Mouse (Mus musculus) MEL (cell line): ENCODE results near the gene Pdss2. TPM values are rescaled to one million over a fixed set of nuclear protein-coding genes. Genes with fewer than 3 reads are reported as not detected.
A peak's percentile ranks its signal among the peaks of the same experiment; 100 is the strongest.

Experiments
- DNase-seq: peaks from one replicate; pipeline ENCODE4 v3.0.0; 2011; ENCODE audit warnings: low read depth, low spot score
- H3K27ac ChIP-seq: 2 replicates; pipeline ENCODE4 v1.5.1; 2012; ENCODE audit warnings: low read depth, mild to moderate bottlenecking, control low read depth, low read length, moderate library complexity; ENCODE audit not compliant: control insufficient read depth
- H3K27me3 ChIP-seq, 2 experiments: fragments of 150-350 bp in 1 of 2; sonication (generic) in 1 of 2; 2 replicates each; pipeline ENCODE4 v1.6.1; 2012; ENCODE audit warnings: low read length in 2 of 2, mild to moderate bottlenecking in 2 of 2, improper control_type of control experiment in 1 of 2, moderate library complexity in 1 of 2; ENCODE audit not compliant: insufficient read depth in 2 of 2, control insufficient read depth in 1 of 2
- H3K36me3 ChIP-seq, 2 experiments: 2 replicates each; pipeline ENCODE4 v1.6.1; 2012 to 2014; ENCODE audit warnings: low read length in 2 of 2, improper control_type of control experiment in 1 of 2, inconsistent platforms in 1 of 2, mild to moderate bottlenecking in 1 of 2; ENCODE audit not compliant: insufficient read depth in 2 of 2, control insufficient read depth in 1 of 2
- H3K4me1 ChIP-seq, 2 experiments: fragments of 150-350 bp in 1 of 2; sonication (generic) in 1 of 2; 2 replicates each; pipeline ENCODE4 v1.6.1; 2012; ENCODE audit warnings: low read length in 2 of 2, improper control_type of control experiment in 1 of 2, mild to moderate bottlenecking in 1 of 2; ENCODE audit not compliant: insufficient read depth in 2 of 2, control insufficient read depth in 1 of 2
- H3K4me3 ChIP-seq, 2 experiments: fragments of 150-350 bp in 1 of 2; sonication (generic) in 1 of 2; 2 replicates each; pipeline ENCODE4 v1.5.1; 2012; ENCODE audit warnings: low read depth in 2 of 2, low read length in 2 of 2, mild to moderate bottlenecking in 2 of 2, moderate library complexity in 2 of 2, control low read depth in 1 of 2, improper control_type of control experiment in 1 of 2; ENCODE audit not compliant: control insufficient read depth in 1 of 2, insufficient read depth in 1 of 2
- H3K79me2 ChIP-seq: 2 replicates; pipeline ENCODE4 v1.6.1; 2012; ENCODE audit warnings: mild to moderate bottlenecking, low read length, moderate library complexity; ENCODE audit not compliant: control insufficient read depth, poor library complexity, insufficient read depth
- H3K9ac ChIP-seq: 2 replicates; pipeline ENCODE4 v1.6.1; 2012; ENCODE audit warnings: low read depth, mild to moderate bottlenecking, control low read depth, low read length, moderate library complexity; ENCODE audit not compliant: control insufficient read depth, poor library complexity, severe bottlenecking
- H3K9me3 ChIP-seq: fragments of 150-350 bp; sonication (generic); replicated peaks from 2 replicates; pipeline ENCODE4 v1.6.1; 2012; ENCODE audit warnings: mild to moderate bottlenecking, low read length, improper control_type of control experiment, moderate library complexity; ENCODE audit not compliant: insufficient read depth
- CHD1 ChIP-seq: IDR thresholded peaks from 2 replicates; pipeline ENCODE4 v1.6.1; 2012; ENCODE audit warnings: low read depth, mild to moderate bottlenecking, inconsistent platforms, low read length, improper control_type of control experiment
- CHD2 ChIP-seq: IDR thresholded peaks from 2 replicates; pipeline ENCODE4 v1.6.1; 2011; ENCODE audit warnings: low read length, improper control_type of control experiment
- CTCF ChIP-seq, 3 experiments: IDR thresholded peaks in 2 of 3; conservative IDR thresholded peaks in 1 of 3; 2 replicates each; pipeline ENCODE4 v1.5.1; 2011 to 2012; ENCODE audit warnings: low read length in 3 of 3, low read depth in 2 of 3, mild to moderate bottlenecking in 2 of 3, improper control_type of control experiment in 1 of 3, inconsistent platforms in 1 of 3, mixed read lengths in 1 of 3, moderate library complexity in 1 of 3; ENCODE audit not compliant: control insufficient read depth in 1 of 3, insufficient read depth in 1 of 3, poor library complexity in 1 of 3, severe bottlenecking in 1 of 3
- ELF1 ChIP-seq: IDR thresholded peaks from 2 replicates; pipeline ENCODE4 v1.6.1; 2014; ENCODE audit warnings: low read depth, mild to moderate bottlenecking, inconsistent platforms, low read length, improper control_type of control experiment, moderate library complexity
- HCFC1 ChIP-seq: IDR thresholded peaks from 2 replicates; pipeline ENCODE4 v1.6.1; 2012; ENCODE audit warnings: low read depth, mild to moderate bottlenecking, inconsistent platforms, low read length, improper control_type of control experiment, moderate library complexity
- JUND ChIP-seq: IDR thresholded peaks from 2 replicates; pipeline ENCODE4 v1.6.1; 2011; ENCODE audit warnings: low read depth, mild to moderate bottlenecking, improper control_type of control experiment, low read length
- MAX ChIP-seq: IDR thresholded peaks from 2 replicates; pipeline ENCODE4 v1.6.1; 2011; ENCODE audit warnings: low read length, improper control_type of control experiment
- MEF2A ChIP-seq: IDR thresholded peaks from 2 replicates; pipeline ENCODE4 v1.6.1; 2014; ENCODE audit warnings: low read depth, mild to moderate bottlenecking, inconsistent platforms, low read length, improper control_type of control experiment; ENCODE audit not compliant: poor library complexity, insufficient replicate concordance, severe bottlenecking; ENCODE audit errors: extremely low read depth
- MYB ChIP-seq: IDR thresholded peaks from 2 replicates; pipeline ENCODE4 v1.6.1; 2011; ENCODE audit warnings: mild to moderate bottlenecking, low read depth, low read length, improper control_type of control experiment
- MYC ChIP-seq: IDR thresholded peaks from 2 replicates; pipeline ENCODE4 v1.6.1; 2011; ENCODE audit warnings: low read depth, mild to moderate bottlenecking, low read length, improper control_type of control experiment, moderate library complexity
- NELFE ChIP-seq: IDR thresholded peaks from 2 replicates; pipeline ENCODE4 v1.6.1; 2011; ENCODE audit warnings: low read depth, low read length, improper control_type of control experiment
- POLR2AphosphoS2 ChIP-seq: IDR thresholded peaks from 2 replicates; pipeline ENCODE4 v1.6.1; 2011; ENCODE audit warnings: low read length, improper control_type of control experiment
- POLR2AphosphoS5 ChIP-seq: IDR thresholded peaks from 2 replicates; pipeline ENCODE4 v1.6.1; 2012; ENCODE audit warnings: low read depth, borderline replicate concordance, mild to moderate bottlenecking, inconsistent platforms, low read length, moderate library complexity, mixed read lengths
- RAD21 ChIP-seq: IDR thresholded peaks from 2 replicates; pipeline ENCODE4 v1.6.1; 2011; ENCODE audit warnings: mild to moderate bottlenecking, low read depth, low read length, improper control_type of control experiment
- SIN3A ChIP-seq: IDR thresholded peaks from 2 replicates; pipeline ENCODE4 v1.6.1; 2012; ENCODE audit warnings: low read length, improper control_type of control experiment, inconsistent platforms
- SMC3 ChIP-seq: IDR thresholded peaks from 2 replicates; pipeline ENCODE4 v1.6.1; 2011; ENCODE audit warnings: low read depth, low read length, improper control_type of control experiment
- TCF12 ChIP-seq: IDR thresholded peaks from 2 replicates; pipeline ENCODE4 v1.6.1; 2014; ENCODE audit warnings: low read depth, mild to moderate bottlenecking, inconsistent platforms, low read length, improper control_type of control experiment, moderate library complexity
- UBTF ChIP-seq: IDR thresholded peaks from 2 replicates; pipeline ENCODE4 v1.6.1; 2012; ENCODE audit warnings: low read depth, mild to moderate bottlenecking, inconsistent platforms, low read length, improper control_type of control experiment, moderate library complexity, borderline replicate concordance; ENCODE audit not compliant: insufficient read depth
- USF1 ChIP-seq: IDR thresholded peaks from 2 replicates; pipeline ENCODE4 v1.6.1; 2014; ENCODE audit warnings: low read depth, mild to moderate bottlenecking, inconsistent platforms, low read length, improper control_type of control experiment, moderate library complexity
- USF2 ChIP-seq, 2 experiments: IDR thresholded peaks; 2 replicates each; pipeline ENCODE4 v1.6.1; 2011 to 2012; ENCODE audit warnings: improper control_type of control experiment in 2 of 2, low read length in 2 of 2, borderline replicate concordance in 1 of 2, inconsistent platforms in 1 of 2, low read depth in 1 of 2, mild to moderate bottlenecking in 1 of 2; ENCODE audit not compliant: insufficient read depth in 1 of 2
- ZC3H11A ChIP-seq: IDR thresholded peaks from 2 replicates; pipeline ENCODE4 v1.6.1; 2012; ENCODE audit warnings: low read depth, mild to moderate bottlenecking, inconsistent platforms, low read length, improper control_type of control experiment
- ZKSCAN1 ChIP-seq: IDR thresholded peaks from 2 replicates; pipeline ENCODE4 v1.6.1; 2012; ENCODE audit warnings: low read depth, mild to moderate bottlenecking, inconsistent platforms, low read length, improper control_type of control experiment, moderate library complexity
- ZMIZ1 ChIP-seq: IDR thresholded peaks from 2 replicates; pipeline ENCODE4 v1.6.1; 2012; ENCODE audit warnings: low read depth, mild to moderate bottlenecking, inconsistent platforms, low read length, improper control_type of control experiment, moderate library complexity
- ZNF384 ChIP-seq: IDR thresholded peaks from 2 replicates; pipeline ENCODE4 v1.6.1; 2012; ENCODE audit warnings: low read depth, mild to moderate bottlenecking, inconsistent platforms, low read length, improper control_type of control experiment
- polyA plus RNA-seq, 2 experiments: library from polyadenylated mRNA; stranded (reverse) in 1 of 2; unstranded in 1 of 2; fragments of >175 nt in 1 of 2; fragments of >200 nt in 1 of 2; gene quantifications; 2 replicates each; pipeline versions ENCODE4 v1.2.1 to v1.2.4; 2012; ENCODE audit warnings: low replicate concordance in 2 of 2, low read depth in 1 of 2; ENCODE audit not compliant: insufficient read length in 2 of 2, insufficient read depth in 1 of 2, missing spikeins in 1 of 2
- total RNA-seq: library from RNA; depleted of rRNA; stranded (reverse); fragments of 300-350 nt; gene quantifications from 2 replicates; pipeline ENCODE4 v1.2.3, GENCODE M21; 2012

Gene Pdss2
- total and polyA plus RNA-seq, 3 experiments: 14.3 to 14.8 TPM; not detected in 1

DNA sequence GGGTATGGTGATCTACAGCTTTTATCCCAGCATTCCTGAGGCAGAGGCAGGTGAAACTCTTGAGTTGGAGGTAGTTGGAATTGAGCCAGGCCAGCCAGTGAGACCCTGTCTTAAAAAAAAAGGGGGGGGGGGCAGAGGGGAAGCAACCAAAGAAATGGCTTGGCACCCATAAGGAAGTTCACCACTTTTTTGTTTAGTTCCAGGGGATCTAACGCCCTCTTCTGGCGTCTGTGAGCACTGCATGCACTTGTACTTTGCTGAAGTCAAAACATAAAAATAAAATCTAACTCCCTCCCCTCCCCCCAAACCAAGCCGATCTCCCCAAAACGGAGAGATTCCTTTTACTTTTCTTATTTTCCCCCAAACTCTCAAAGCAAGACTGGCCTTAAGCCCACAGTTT is 254.1 kb downstream of the Pdss2 start:
- Histone ChIP-seq H3K27ac (no peak overlapping the region), H3K9me3 (no peaks in the 10 kb centered on the region), H3K36me3 (peaks cover 0 to 7% of the 10 kb centered on the region in 2 experiments; a peak in 2 of 4 replicates), H3K79me2 (peaks cover 20% of the 10 kb centered on the region), H3K27me3 (no peaks in the 10 kb centered on the region), H3K4me3 (no peak overlapping the region), H3K9ac (no peak overlapping the region), H3K4me1 (peaks cover 0 to 12% of the 10 kb centered on the region in 2 experiments; a peak in 3 of 4 replicates)
- TF ChIP-seq RAD21 (peak; percentile 62), UBTF (no peak), JUND (no peak), ZC3H11A (peak; percentile 26), ELF1 (0 out of 2 replicates have a peak, but pooled peaks have one; percentile 42), TCF12 (peak; percentile 25; the same call in 1 of the 2 replicates), SMC3 (peak; percentile 57), MYB (no peak), SIN3A (peak; percentile 30; the same call in 1 of the 2 replicates), CTCF (IDR thresholded peaks at IDR 0.05 in 2 of 3, conservative IDR thresholded peaks at IDR 0.05 in 1 of 3; ENCODE audit: control insufficient read depth in 1 of 3, insufficient read depth in 1 of 3, low read depth in 2 of 3, low read length in 3 of 3, poor library complexity in 1 of 3, severe bottlenecking in 1 of 3) (peak; percentile 68 to 71 (median 71)), CHD2 (0 out of 2 replicates have a peak, but pooled peaks have one; percentile 28), MAX (no peak), ZNF384 (peak; percentile 70), USF2 (IDR thresholded peaks at IDR 0.05; ENCODE audit: borderline replicate concordance in 1 of 2, insufficient read depth in 1 of 2, low read depth in 1 of 2, low read length in 2 of 2) (no peak)
- peak; percentile 80 for DNase-seq

DNA sequence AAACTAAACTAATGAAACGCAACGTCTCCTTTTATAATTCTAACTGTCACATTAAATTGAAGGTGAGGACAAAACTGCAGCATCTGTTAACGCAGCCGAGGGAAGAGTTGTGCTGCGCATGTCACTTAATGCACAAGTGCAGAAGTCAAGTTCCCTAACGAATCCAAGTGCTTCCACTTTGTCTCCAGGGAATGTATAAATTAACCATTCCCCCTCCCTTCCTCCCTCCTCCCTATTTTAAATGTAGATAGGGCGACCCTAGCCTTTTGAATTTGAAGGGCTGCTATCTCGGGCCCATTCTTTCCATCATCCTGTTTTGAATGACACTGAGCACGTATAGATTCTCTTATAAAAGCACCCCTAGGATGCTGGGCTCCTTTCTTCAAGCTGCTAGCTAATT is 256.2 kb downstream of the Pdss2 start:
- Histone ChIP-seq H3K36me3 (peaks cover 0 to 20% of the 10 kb centered on the region in 2 experiments; a peak in 2 of 4 replicates), H3K9me3 (no peaks in the 10 kb centered on the region), H3K27ac (peak overlapping the region; percentile 85), H3K27me3 (no peaks in the 10 kb centered on the region), H3K79me2 (peaks cover 38% of the 10 kb centered on the region), H3K9ac (peak overlapping the region; percentile 86), H3K4me1 (peaks cover 5 to 24% of the 10 kb centered on the region in 2 experiments), H3K4me3 (peak overlapping the region; percentile 87 to 97)
- TF ChIP-seq NELFE (no peak), ZC3H11A (no peak), ZMIZ1 (no peak), POLR2AphosphoS5 (no peak), USF1 (no peak), HCFC1 (no peak), MYC (no peak), ZKSCAN1 (no peak), CTCF (IDR thresholded peaks at IDR 0.05 in 2 of 3, conservative IDR thresholded peaks at IDR 0.05 in 1 of 3; ENCODE audit: control insufficient read depth in 1 of 3, insufficient read depth in 1 of 3, low read depth in 2 of 3, low read length in 3 of 3, poor library complexity in 1 of 3, severe bottlenecking in 1 of 3) (no peak), SIN3A (no peak), CHD1 (no peak), POLR2AphosphoS2 (no peak), MAX (no peak), MEF2A (no peak)
- no peak for DNase-seq
